Mouse (Mus musculus): ENCODE data around the gene Hist1h4f. TPM values are rescaled to one million over a fixed set of nuclear protein-coding genes. Genes with fewer than 3 reads are reported as not detected.

The Hist1h4f gene
- total RNA-seq, 1 experiment from 2014 or later, result 98.1 TPM

Other genes with a start within 250 kb of the Hist1h4f start
- gene Zfp322a, start 182.4 kb downstream of the Hist1h4f start, total RNA-seq (2023; ENCODE audit: inconsistent age), result 16.9 to 17.9 TPM (median 17.5 TPM) in 4 replicates
- gene Abt1, start 127.8 kb downstream of the Hist1h4f start, total RNA-seq (2023; ENCODE audit: inconsistent age), result 17.4 to 19.6 TPM (median 18.5 TPM) in 4 replicates
- not detected in 4 replicates for gene Btn1a1, start 85.7 kb downstream of the Hist1h4f start, total RNA-seq (2023; ENCODE audit: inconsistent age)
- 0.61 to 1.7 TPM (median 1.6 TPM) in 3 of 4 replicates, not detected in the other for gene Btn2a2, start 62.8 kb downstream of the Hist1h4f start, total RNA-seq (2023; ENCODE audit: inconsistent age)
- 380 to 493 TPM (median 419 TPM) in 4 replicates for gene Hist1h4h, start 20.6 kb downstream of the Hist1h4f start, total RNA-seq (2023; ENCODE audit: inconsistent age)
- gene Hist1h2af, start 17.7 kb downstream of the Hist1h4f start, total RNA-seq (2023; ENCODE audit: inconsistent age), result 18.4 to 42.2 TPM (median 32.0 TPM) in 4 replicates
- 5.1 to 15.0 TPM (median 8.0 TPM) in 4 replicates for gene Hist1h3g, start 16.2 kb downstream of the Hist1h4f start, total RNA-seq (2023; ENCODE audit: inconsistent age)
- gene Hist1h2bh, start 8.3 kb downstream of the Hist1h4f start, total RNA-seq (2023; ENCODE audit: inconsistent age), result 11.3 to 16.6 TPM (median 13.7 TPM) in 4 replicates
- 123 to 144 TPM (median 124 TPM) in 4 replicates for gene Hist1h3f, start 7.6 kb downstream of the Hist1h4f start, total RNA-seq (2023; ENCODE audit: inconsistent age)
- 25.4 to 29.9 TPM (median 27.1 TPM) in 4 replicates for gene Hist1h1d, start 1.6 kb upstream of the Hist1h4f start, total RNA-seq (2023; ENCODE audit: inconsistent age)
- gene Hist1h3e, start 10.7 kb upstream of the Hist1h4f start, total RNA-seq (2023; ENCODE audit: inconsistent age), result 304 to 393 TPM (median 327 TPM) in 4 replicates
- 14.4 to 36.0 TPM (median 25.7 TPM) in 4 replicates for gene Hist1h2ae, start 19.6 kb upstream of the Hist1h4f start, total RNA-seq (2023; ENCODE audit: inconsistent age)
- gene Hist1h2bg, start 19.7 kb upstream of the Hist1h4f start, total RNA-seq (2023; ENCODE audit: inconsistent age), result 482 to 521 TPM (median 495 TPM) in 4 replicates
- gene Hist1h2bf, start 22.5 kb upstream of the Hist1h4f start, total RNA-seq (2023; ENCODE audit: inconsistent age), result 216 to 268 TPM (median 252 TPM) in 4 replicates
- 41.9 to 71.0 TPM (median 49.4 TPM) in 4 replicates for gene Hist1h2ad, start 22.7 kb upstream of the Hist1h4f start, total RNA-seq (2023; ENCODE audit: inconsistent age)
- 32.2 to 49.8 TPM (median 35.5 TPM) in 4 replicates for gene Hist1h3d, start 24.1 kb upstream of the Hist1h4f start, total RNA-seq (2023; ENCODE audit: inconsistent age)
- gene Hist1h4d, start 29.9 kb upstream of the Hist1h4f start, total RNA-seq (2023; ENCODE audit: inconsistent age), result 154 to 204 TPM (median 177 TPM) in 4 replicates
- gene Hist1h2be, start 69.5 kb upstream of the Hist1h4f start, total RNA-seq (2023; ENCODE audit: inconsistent age), result 30.3 to 38.2 TPM (median 33.1 TPM) in 4 replicates
- 319 to 416 TPM (median 354 TPM) in 4 replicates for gene Hist1h1e, start 70.9 kb upstream of the Hist1h4f start, total RNA-seq (2023; ENCODE audit: inconsistent age)
- 10.0 to 14.4 TPM (median 11.1 TPM) in 4 replicates for gene Hist1h2ac, start 132.3 kb upstream of the Hist1h4f start, total RNA-seq (2023; ENCODE audit: inconsistent age)
- gene Hist1h2bc, start 132.6 kb upstream of the Hist1h4f start, total RNA-seq (2023; ENCODE audit: inconsistent age), result 19.7 to 31.0 TPM (median 21.7 TPM) in 4 replicates
- gene Hist1h1t, start 144.2 kb upstream of the Hist1h4f start, total RNA-seq (2023; ENCODE audit: inconsistent age), result 0.77 to 1.4 TPM (median 1.1 TPM) in 3 of 4 replicates, not detected in the other
- gene Hist1h4c, start 146.8 kb upstream of the Hist1h4f start, total RNA-seq (2023; ENCODE audit: inconsistent age), result 186 to 254 TPM (median 213 TPM) in 4 replicates
- gene Hfe, start 159.2 kb upstream of the Hist1h4f start, total RNA-seq (2023; ENCODE audit: inconsistent age), result 0.69 to 2.2 TPM (median 1.4 TPM) in 4 replicates
- 908 to 1,217 TPM (median 961 TPM) in 4 replicates for gene Hist1h1c, start 187.2 kb upstream of the Hist1h4f start, total RNA-seq (2023; ENCODE audit: inconsistent age)
- 12.3 to 17.5 TPM (median 15.7 TPM) in 4 replicates for gene Hist1h3c, start 194.0 kb upstream of the Hist1h4f start, total RNA-seq (2023; ENCODE audit: inconsistent age)
- 71.4 to 93.9 TPM (median 80.8 TPM) in 4 replicates for gene Hist1h2bb, start 195.1 kb upstream of the Hist1h4f start, total RNA-seq (2023; ENCODE audit: inconsistent age)
- gene Hist1h2ab, start 199.5 kb upstream of the Hist1h4f start, total RNA-seq (2023; ENCODE audit: inconsistent age), result 70.2 to 102 TPM (median 85.3 TPM) in 4 replicates
- 58.2 to 88.1 TPM (median 67.4 TPM) in 4 replicates for gene Hist1h3b, start 200.6 kb upstream of the Hist1h4f start, total RNA-seq (2023; ENCODE audit: inconsistent age)
- 102 to 129 TPM (median 105 TPM) in 4 replicates for gene Hist1h4b, start 205.4 kb upstream of the Hist1h4f start, total RNA-seq (2023; ENCODE audit: inconsistent age)
- 166 to 182 TPM (median 176 TPM) in 4 replicates for gene Hist1h4a, start 209.6 kb upstream of the Hist1h4f start, total RNA-seq (2023; ENCODE audit: inconsistent age)
- gene Hist1h3a, start 210.7 kb upstream of the Hist1h4f start, total RNA-seq (2023; ENCODE audit: inconsistent age), result 384 to 431 TPM (median 397 TPM) in 4 replicates
- 34.9 to 57.5 TPM (median 37.6 TPM) in 4 replicates for gene Hist1h1a, start 212.0 kb upstream of the Hist1h4f start, total RNA-seq (2023; ENCODE audit: inconsistent age)
- gene Trim38, start 218.3 kb upstream of the Hist1h4f start, total RNA-seq (2023; ENCODE audit: inconsistent age), result not detected in 4 replicates